Mouse (Mus musculus) embryo, embryonic 10.5 days (tissue): ENCODE data around the gene Meig1.
"Not testable (repeated sequence)": the region's sequence is repeated elsewhere in the genome, so short reads cannot be mapped to it uniquely, and the experiment has no call there.

Experiments used
- DNase-seq: peaks from one replicate; pipeline ENCODE4 v3.0.0-alpha.2; 2015; ENCODE audit warnings: low spot score

Gene Meig1

GRCm38 (mm10) chr2:3422548-3422947, at the start of gene Meig1:
Meig1 (minus strand) TSS chr2:3422648.
- DNase-seq: no peak

GRCm38 (mm10) chr2:3456590-3456989, 34.1 kb upstream of the Meig1 start:
- no peak for DNase-seq

GRCm38 (mm10) chr2:3453096-3453495, 30.6 kb upstream of the Meig1 start:
- DNase-seq: no peak

- DNase-seq: no peak
These were observed 27.0 kb upstream of the Meig1 start for GRCm38 (mm10) chr2:3449431-3449830.

GRCm38 (mm10) chr2:3445984-3446383, 23.5 kb upstream of the Meig1 start:
- DNase-seq: no peak

GRCm38 (mm10) chr2:3444206-3444605, 21.8 kb upstream of the Meig1 start:
- no peak for DNase-seq

- no peak for DNase-seq
These were observed 15.5 kb upstream of the Meig1 start for GRCm38 (mm10) chr2:3437956-3438355.

GRCm38 (mm10) chr2:3435369-3436061, 13.1 kb upstream of the Meig1 start:
- DNase-seq: no peak

GRCm38 (mm10) chr2:3430956-3431355, 8.5 kb upstream of the Meig1 start:
- no peak for DNase-seq

GRCm38 (mm10) chr2:3424579-3424910, 2.1 kb upstream of the Meig1 start:
- DNase-seq: no peak

- DNase-seq: peak; percentile 96
These were observed 1.6 kb upstream of the Meig1 start, which contains the start of gene Dclre1c for GRCm38 (mm10) chr2:3423841-3424578. Dclre1c (plus strand) TSS chr2:3424131.

GRCm38 (mm10) chr2:3420157-3420556, 2.3 kb downstream of the Meig1 start:
- DNase-seq: peak; percentile 44

- peak; percentile 98 for DNase-seq
These were observed 3.5 kb downstream of the Meig1 start for GRCm38 (mm10) chr2:3418883-3419431.

GRCm38 (mm10) chr2:3415676-3416075, 6.8 kb downstream of the Meig1 start:
- no peak for DNase-seq

- DNase-seq: peak; percentile 84
These were observed 8.2 kb downstream of the Meig1 start for GRCm38 (mm10) chr2:3414241-3414640.

GRCm38 (mm10) chr2:3407756-3408155, 14.7 kb downstream of the Meig1 start:
- no peak for DNase-seq

- no peak for DNase-seq
These were observed 16.5 kb downstream of the Meig1 start for GRCm38 (mm10) chr2:3405981-3406380.

GRCm38 (mm10) chr2:3397110-3397509, 25.3 kb downstream of the Meig1 start, which contains the start of gene Olah:
Olah (minus strand) TSS chr2:3397210.
- DNase-seq: not testable (repeated sequence)

GRCm38 (mm10) chr2:3391945-3392344, 30.5 kb downstream of the Meig1 start:
- DNase-seq: no peak

GRCm38 (mm10) chr2:3387105-3387860, 35.2 kb downstream of the Meig1 start:
- no peak for DNase-seq

- no peak for DNase-seq
These were observed 57.3 kb downstream of the Meig1 start for GRCm38 (mm10) chr2:3365127-3365526.

GRCm38 (mm10) chr2:3361067-3361466, 61.4 kb downstream of the Meig1 start:
- no peak for DNase-seq
